Mouse (Mus musculus) gastrocnemius, postnatal 10 days (tissue): ENCODE measurements around the gene Rslcan18. TPM values are rescaled to one million over a fixed set of nuclear protein-coding genes. Genes with fewer than 3 reads are reported as not detected.
"Not testable (repeated sequence)": the region's sequence is repeated elsewhere in the genome, so short reads cannot be mapped to it uniquely, and the experiment has no call there.

Experiments
- DNase-seq: peaks from one replicate; pipeline ENCODE4 v3.0.0; 2021; ENCODE audit warnings: mixed read lengths
- long read RNA-seq, 2 experiments: library from polyadenylated mRNA; stranded (forward); transcript quantifications; one replicate each; pipeline ENCODE4 v2.0.0; 2021
- total RNA-seq, 2 experiments: library from RNA; stranded (reverse); gene quantifications; 2 replicates each; pipeline ENCODE4 v1.2.3; 2021

The Rslcan18 gene
- total RNA-seq = under 1 TPM; 0.38 to 0.56 TPM
- long read RNA-seq, experiment 1 = 0 reads
- long read RNA-seq, experiment 2 = 0 reads

DNA sequence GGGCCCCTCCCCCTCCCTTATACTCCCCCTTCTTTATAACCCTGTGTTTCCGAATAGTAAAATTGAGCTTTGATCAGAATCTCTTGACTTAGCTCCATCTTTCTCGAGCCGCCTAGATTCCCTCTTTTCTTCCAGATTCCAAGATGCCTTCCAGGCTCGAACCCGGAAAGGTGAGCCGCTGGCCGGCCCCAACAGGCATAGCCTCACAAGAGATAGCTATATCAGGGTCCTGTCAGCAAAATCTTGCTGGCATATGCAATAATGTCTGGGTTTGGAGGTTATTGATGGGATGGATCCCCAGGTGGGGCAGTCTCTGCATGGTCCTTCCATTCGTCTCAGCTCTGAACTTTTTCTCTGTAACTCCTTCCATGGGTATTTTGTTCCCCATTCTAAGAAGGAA is at the start of gene Rslcan18:
TSS of gene Rslcan18 (minus strand) at position 101 of the 400 bp plus-strand sequence.
- not testable (repeated sequence) for DNase-seq

- DNase-seq = peak; percentile 63
These were observed 12.1 kb upstream of the Rslcan18 start for GRCm38 (mm10) chr13:67128038-67128721.

- DNase-seq = not testable (repeated sequence)
These were observed 11.4 kb upstream of the Rslcan18 start for GRCm38 (mm10) chr13:67127507-67127906.

- DNase-seq = no peak
These were observed 8.4 kb upstream of the Rslcan18 start for GRCm38 (mm10) chr13:67124460-67124859.

DNA sequence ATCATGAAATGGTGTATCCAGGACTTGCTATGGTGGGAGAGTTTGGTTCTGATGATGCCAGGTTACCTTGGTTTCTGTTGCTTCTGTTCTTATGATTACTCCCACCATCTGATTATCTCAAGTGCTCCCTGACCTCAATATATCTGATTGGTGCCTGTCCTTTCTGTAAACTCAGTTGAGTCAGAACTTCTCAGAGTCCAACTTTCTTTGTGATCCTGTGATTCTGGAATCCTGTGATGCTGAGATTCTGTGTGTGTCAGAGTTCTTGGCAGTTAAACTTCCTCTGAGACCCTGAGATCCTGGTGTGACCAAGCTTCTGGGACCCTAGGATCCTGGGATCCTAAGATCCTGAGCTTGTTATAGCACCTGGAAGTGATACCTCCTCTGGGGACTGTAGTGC is 5.3 kb upstream of the Rslcan18 start, which contains the start of gene Zfp759:
TSS of gene Zfp759 (plus strand) at position 301 of the 400 bp plus-strand sequence.
- not testable (repeated sequence) for DNase-seq

- DNase-seq = no peak
These were observed 2.8 kb downstream of the Rslcan18 start for GRCm38 (mm10) chr13:67113287-67113686.

GRCm38 (mm10) chr13:67112096-67112495 is 4.0 kb downstream of the Rslcan18 start:
- DNase-seq = no peak

DNA sequence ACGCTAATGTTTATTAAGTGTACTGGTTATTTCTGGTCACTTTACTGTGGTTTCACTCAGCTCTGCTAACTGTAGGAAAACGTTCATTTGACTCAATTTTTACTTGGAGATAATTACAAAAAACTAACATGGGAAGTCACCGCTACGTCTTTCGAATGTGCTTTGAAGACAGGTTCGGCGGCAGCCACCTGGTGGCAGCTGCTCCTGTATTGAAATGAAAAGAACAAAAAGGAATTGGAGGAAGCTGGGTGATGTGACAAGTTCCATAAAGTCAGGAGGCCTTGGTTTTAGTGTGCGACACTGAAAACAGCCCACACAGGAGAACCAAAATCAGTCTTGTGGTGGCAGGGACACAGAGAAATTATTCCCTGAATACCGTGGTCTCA is 7.2 kb downstream of the Rslcan18 start:
- DNase-seq = peak; percentile 10

DNA sequence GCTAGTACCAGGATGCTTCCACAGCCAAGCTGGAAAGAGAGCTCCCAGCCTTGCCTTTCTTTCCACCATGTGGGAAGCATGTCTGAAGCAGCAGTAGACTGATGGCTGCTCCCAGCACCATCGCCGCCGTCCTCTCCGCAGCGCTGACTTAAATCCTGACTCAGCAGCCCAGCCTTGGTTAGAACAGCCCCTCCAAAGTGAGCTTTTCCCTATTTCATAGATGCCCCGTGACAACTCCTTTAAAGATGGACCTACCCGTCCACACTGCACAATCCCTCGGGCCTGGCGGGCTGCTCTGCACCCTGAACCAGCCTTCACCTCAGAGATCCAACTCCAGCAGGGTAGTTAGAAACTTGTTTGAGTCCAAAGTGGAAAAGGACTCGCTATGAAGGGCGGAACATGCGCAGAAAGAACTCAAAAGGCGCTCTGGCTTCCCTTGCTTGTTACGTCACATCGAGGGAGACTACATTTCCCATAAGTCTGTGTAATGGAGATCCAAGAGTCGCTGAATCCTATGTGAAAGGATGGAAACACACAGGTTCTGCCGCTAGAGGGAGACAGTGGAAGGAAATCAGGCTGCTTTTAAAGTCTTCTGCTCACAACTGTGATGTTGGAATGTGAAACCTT is 7.8 kb downstream of the Rslcan18 start, which contains the start of gene Gm28557:
TSS of gene Gm28557 (minus strand) at position 411 of the 627 bp plus-strand sequence.
- peak; percentile 74 for DNase-seq

DNA sequence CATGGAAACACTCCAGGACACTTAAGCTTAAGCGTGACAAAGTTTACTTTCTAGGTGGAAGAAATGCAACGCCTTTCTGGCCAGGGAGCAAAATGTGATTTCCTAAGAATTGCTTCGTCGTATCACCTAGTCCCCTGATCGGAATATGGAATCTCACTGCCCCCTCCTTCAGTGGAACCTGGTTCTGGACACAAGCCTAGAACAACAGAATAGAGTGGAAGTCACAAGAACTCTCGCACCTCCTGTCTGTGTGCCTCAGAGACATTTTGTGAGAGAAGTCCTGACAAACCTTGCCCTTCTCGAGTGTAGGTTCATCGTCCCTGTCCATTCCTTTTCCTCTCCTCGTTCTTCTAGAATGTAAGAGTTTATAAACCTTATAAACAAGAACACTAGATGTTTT is 8.4 kb downstream of the Rslcan18 start:
- no peak for DNase-seq

DNA sequence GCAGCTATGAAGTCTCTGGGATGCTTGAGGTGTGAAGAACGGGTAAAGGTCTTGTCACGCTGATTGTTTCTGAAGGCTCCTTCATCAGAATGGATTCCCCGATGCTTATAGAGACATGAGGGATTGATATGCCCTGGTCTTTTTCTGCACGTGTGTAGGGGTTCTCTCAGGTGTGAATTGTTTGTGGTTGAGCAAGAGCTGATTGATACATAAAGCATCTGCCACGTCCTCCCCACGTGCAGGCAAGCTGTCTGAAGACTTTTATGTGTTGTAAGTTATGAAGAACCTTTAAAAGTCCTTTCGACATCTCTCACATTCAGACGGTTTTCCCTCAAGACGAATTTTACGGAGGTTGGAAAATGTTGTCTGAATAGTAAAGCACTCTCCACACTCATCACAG is 18.2 kb downstream of the Rslcan18 start, which contains the start of gene Zfp708:
TSS of gene Zfp708 (minus strand) at position 101 of the 400 bp plus-strand sequence.
- no peak for DNase-seq

- no peak for DNase-seq
These were observed 25.9 kb downstream of the Rslcan18 start for GRCm38 (mm10) chr13:67090154-67090553.

DNA sequence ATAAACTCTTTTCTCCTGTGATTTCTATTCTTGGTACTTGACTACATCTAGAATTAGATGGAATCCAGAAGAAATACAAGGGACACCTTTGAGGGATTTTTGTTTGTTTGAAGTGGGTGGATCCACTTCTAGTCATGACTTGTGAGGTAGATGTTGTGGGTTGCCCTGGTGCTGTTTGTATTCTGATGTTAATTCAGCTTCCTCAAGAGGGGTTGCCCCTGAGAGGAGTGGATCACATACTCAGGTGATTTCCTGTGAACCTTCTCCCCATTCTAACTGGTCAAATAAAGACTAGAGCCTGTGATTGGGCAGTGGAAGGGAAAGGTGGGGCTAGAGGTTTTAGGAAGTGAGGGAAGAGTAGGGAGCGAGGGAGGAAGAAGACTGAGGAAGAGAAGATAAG is 34.1 kb downstream of the Rslcan18 start:
- no peak for DNase-seq

- peak; percentile 74 for DNase-seq
These were observed 34.8 kb downstream of the Rslcan18 start for GRCm38 (mm10) chr13:67081142-67081713.

GRCm38 (mm10) chr13:67077244-67077643 is 38.8 kb downstream of the Rslcan18 start:
- no peak for DNase-seq

DNA sequence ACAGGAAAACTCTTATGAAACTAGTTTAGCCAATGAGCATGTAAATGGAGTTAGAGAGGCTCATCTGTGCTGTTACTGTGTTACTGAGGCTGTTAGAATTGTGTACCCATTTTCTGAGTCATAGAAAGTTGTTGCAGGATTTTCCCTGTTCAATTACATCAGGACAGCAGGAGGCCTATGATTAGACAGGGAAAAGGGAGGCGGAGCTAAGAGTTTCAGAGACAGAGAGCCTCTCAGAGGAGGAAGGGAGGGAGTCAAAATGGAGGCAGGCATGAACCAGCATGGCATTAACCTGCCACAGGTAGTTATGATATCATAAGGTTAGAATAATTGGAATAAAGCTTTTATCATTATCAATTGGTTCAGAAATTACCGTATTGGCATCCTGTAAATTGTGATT is 43.3 kb downstream of the Rslcan18 start:
- no peak for DNase-seq

- DNase-seq = no peak
These were observed 50.7 kb downstream of the Rslcan18 start for GRCm38 (mm10) chr13:67065386-67065785.

- DNase-seq = no peak
These were observed 53.6 kb downstream of the Rslcan18 start for GRCm38 (mm10) chr13:67062427-67062826.

- peak; percentile 81 for DNase-seq
These were observed 55.2 kb downstream of the Rslcan18 start, which contains the start of gene Zfp712 for GRCm38 (mm10) chr13:67060786-67061358. Gene Zfp712 (minus strand): TSS chr13:67061170.

- DNase-seq = no peak
These were observed 55.8 kb downstream of the Rslcan18 start for GRCm38 (mm10) chr13:67060161-67060785.
